Mouse (Mus musculus): ENCODE measurements at regions not wholly inside any gene's neighbourhood (a gene's known extent, or its start where the extent isn't known, plus 50 kb on each side); places are given as distances from the start of the nearest gene placed in this dataset.

DNA sequence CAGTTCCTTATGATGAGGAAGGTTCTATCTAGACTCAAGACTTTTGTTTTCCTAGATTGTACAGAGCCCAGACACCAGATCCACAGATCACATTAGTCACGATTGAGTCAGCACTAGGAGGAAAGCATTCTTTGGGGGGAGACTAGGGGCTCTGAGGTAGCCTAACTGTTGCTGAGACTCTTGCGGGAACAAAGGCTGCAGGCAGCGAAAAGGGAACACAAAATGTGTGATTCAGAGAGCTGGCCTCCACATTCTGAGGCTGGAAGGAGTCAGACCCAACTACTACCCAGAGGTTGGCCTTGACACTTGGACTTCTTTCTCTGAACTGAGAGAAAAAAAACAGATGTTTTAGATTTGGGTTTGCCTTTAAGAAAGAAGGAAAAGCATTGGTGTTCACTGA, 66.5 kb upstream of the Tspan2 start:
- 82% methylated on average over 3 of the region's 3 CpGs for WGBS
- no peak overlapping the region for H3K4me2 ChIP-seq (replicated peaks)
- no peak overlapping the region for H3K4me3 ChIP-seq

DNA sequence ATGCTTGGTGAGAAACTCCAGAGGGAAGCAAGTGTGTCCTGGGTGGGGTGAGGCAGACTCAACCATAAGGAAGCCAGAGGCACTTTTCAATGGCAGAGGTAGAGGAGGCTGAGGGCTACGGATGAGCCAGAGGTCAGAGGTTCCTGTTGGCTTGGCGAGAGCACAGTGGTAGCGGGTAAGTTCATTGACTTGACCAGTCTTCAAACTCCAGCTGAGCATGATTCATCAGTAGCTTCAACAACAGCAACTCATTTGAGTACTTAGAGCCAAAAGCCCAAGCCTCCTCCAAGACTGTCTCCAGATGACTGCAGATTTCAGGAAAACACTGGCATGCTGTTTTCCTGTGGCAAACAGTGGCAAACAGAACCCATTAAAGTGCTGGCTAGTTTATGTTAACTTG, 65.8 kb upstream of the Tspan2 start:
- no peak overlapping the region for H3K4me2 ChIP-seq (replicated peaks)
- ATAC-seq (replicated peaks): no peak
- 89% methylated on average over 3 of the region's 3 CpGs for WGBS
- H3K27ac ChIP-seq (replicated peaks): no peak overlapping the region
- H3K36me3 ChIP-seq: no peaks in the 10 kb centered on the region
- no peaks in the 10 kb centered on the region for H3K4me1 ChIP-seq
- H3K9ac ChIP-seq (replicated peaks): no peak overlapping the region
- H3K4me3 ChIP-seq: no peak overlapping the region
- H3K27me3 ChIP-seq: no peaks in the 10 kb centered on the region
- H3K9me3 ChIP-seq: no peaks in the 10 kb centered on the region

More for the DNA sequence above, 66.5 kb upstream of the Tspan2 start:
- H3K9ac ChIP-seq (replicated peaks): no peak overlapping the region
- no peak for ATAC-seq (replicated peaks)
- no peaks in the 10 kb centered on the region for H3K4me1 ChIP-seq
- H3K27ac ChIP-seq (replicated peaks): no peak overlapping the region
- no peaks in the 10 kb centered on the region for H3K36me3 ChIP-seq
- H3K9me3 ChIP-seq: no peaks in the 10 kb centered on the region
- H3K27me3 ChIP-seq: no peaks in the 10 kb centered on the region

GRCm38 (mm10) chr3:102669951-102670350, 64.4 kb upstream of the Tspan2 start:
- Histone ChIP-seq H3K27ac (replicated peaks) (no peak overlapping the region), H3K4me2 (replicated peaks) (no peak overlapping the region), H3K4me1 (no peaks in the 10 kb centered on the region), H3K9ac (replicated peaks) (no peak overlapping the region), H3K27me3 (no peaks in the 10 kb centered on the region), H3K9me3 (no peaks in the 10 kb centered on the region), H3K4me3 (no peak overlapping the region), H3K36me3 (no peaks in the 10 kb centered on the region)
- 88% methylated on average over 2 of the region's 2 CpGs for WGBS
- ATAC-seq (replicated peaks): no peak

DNA sequence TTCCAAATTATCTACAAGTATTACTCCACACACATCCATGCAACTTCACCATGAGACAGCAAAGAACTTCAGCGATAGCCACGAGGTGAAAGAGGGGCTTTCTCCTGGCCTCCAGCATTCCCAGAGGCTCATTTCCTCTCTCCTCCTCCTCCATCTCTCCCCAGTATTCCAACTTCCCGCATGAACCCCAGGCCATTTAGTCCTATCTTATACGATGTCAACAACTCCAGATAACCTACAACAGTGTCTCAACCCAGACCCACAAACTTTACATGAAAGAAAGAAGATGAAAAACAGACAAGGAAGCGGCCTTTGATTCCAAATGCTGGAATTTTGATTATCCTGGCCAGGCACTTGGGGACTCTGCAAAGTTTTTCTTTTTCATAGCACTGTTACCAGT, 63.8 kb upstream of the Tspan2 start:
- Histone ChIP-seq H3K27ac (replicated peaks) (no peak overlapping the region), H3K4me2 (replicated peaks) (no peak overlapping the region), H3K4me3 (no peak overlapping the region), H3K4me1 (no peaks in the 10 kb centered on the region), H3K36me3 (no peaks in the 10 kb centered on the region), H3K9me3 (no peaks in the 10 kb centered on the region), H3K27me3 (no peaks in the 10 kb centered on the region), H3K9ac (replicated peaks) (no peak overlapping the region)
- WGBS: 87% methylated on average over 5 of the region's 5 CpGs
- ATAC-seq (replicated peaks): no peak

DNA sequence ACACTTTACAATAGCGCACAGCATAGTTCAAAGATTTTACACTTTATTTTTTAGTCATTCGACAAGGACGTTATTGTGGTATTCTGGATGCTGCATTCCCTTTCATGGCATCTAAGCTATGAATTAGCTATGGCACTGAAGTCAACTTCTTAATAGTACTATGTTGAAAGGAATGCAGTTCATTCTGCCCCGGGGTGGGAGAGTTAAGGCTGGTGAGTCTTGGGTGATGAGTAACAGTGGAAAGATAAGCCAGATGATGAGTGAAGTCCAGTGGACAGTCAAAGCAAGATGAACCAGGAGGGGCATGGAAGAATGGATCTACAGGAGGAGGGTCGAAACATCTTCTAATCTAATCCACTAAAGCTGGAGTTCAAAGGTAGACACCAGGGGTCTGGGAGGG, 63.4 kb upstream of the Tspan2 start:
- Histone ChIP-seq H3K27me3 (no peaks in the 10 kb centered on the region), H3K27ac (replicated peaks) (no peak overlapping the region), H3K9ac (replicated peaks) (no peak overlapping the region), H3K4me1 (no peaks in the 10 kb centered on the region), H3K36me3 (no peaks in the 10 kb centered on the region), H3K4me3 (no peak overlapping the region), H3K4me2 (replicated peaks) (no peak overlapping the region), H3K9me3 (no peaks in the 10 kb centered on the region)
- WGBS: 87% methylated on average over 5 of the region's 5 CpGs
- no peak for ATAC-seq (replicated peaks)

DNA sequence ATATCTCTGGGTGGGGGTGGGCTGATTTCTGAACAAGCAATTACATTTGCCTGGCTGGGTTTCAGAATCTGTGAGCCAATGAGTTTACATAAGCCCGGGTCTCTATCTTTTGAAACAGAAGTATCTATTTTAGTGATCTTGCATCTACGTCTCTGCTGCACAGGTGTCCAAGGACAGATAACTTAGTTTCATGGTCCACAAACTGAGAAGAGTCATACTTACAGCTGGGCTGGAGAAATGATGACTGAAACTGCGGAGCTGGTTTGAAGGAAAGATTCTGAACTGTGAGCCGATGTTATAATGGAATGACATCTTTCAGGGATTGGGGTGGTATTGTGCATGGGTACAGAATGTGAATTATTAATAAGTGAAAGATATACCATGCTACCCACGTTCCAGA, 60.8 kb upstream of the Tspan2 start:
- ATAC-seq (replicated peaks): no peak
- Histone ChIP-seq H3K9me3 (no peaks in the 10 kb centered on the region), H3K4me2 (replicated peaks) (no peak overlapping the region), H3K27me3 (no peaks in the 10 kb centered on the region), H3K4me3 (no peak overlapping the region), H3K9ac (replicated peaks) (no peak overlapping the region), H3K36me3 (no peaks in the 10 kb centered on the region), H3K4me1 (no peaks in the 10 kb centered on the region), H3K27ac (replicated peaks) (no peak overlapping the region)
- WGBS: 71% methylated on average over 5 of the region's 5 CpGs

GRCm38 (mm10) chr3:102674068-102674467, 60.3 kb upstream of the Tspan2 start:
- no peak overlapping the region for H3K9ac ChIP-seq (replicated peaks)
- no peaks in the 10 kb centered on the region for H3K4me1 ChIP-seq
- no peak overlapping the region for H3K27ac ChIP-seq (replicated peaks)
- no peaks in the 10 kb centered on the region for H3K36me3 ChIP-seq
- H3K27me3 ChIP-seq: no peaks in the 10 kb centered on the region
- H3K9me3 ChIP-seq: no peaks in the 10 kb centered on the region
- H3K4me3 ChIP-seq: no peak overlapping the region
- H3K4me2 ChIP-seq (replicated peaks): no peak overlapping the region
- no peak for ATAC-seq (replicated peaks)
- WGBS: 47% methylated on average over 2 of the region's 2 CpGs

DNA sequence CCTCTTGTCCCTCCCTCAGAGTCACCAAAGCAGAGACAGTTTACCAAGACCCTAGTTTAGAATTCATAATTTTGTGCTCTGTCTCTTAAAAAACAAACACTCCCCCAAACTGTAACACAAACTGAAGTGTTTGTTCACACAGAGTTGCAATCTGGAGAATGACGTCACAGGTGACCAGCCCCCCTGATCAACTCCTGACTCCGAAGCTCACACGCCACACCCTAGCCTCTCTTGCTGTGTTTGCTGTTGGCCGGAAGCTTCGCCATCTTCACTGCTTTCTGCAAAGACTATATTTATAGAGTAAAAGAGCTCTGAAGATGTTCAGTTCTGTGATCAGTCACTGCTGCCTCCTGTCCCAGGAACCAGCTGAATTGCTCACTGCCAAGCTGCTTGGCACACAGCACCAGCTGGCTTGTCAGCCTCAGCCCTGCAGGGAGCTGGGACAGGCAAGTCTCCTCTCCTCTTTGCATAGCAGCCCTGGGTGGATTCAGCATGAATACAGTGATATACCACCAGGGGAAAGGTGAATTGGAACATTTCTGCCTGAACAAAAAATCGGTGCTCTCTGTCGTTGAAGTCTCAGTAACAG, 57.3 kb upstream of the Tspan2 start:
- Histone ChIP-seq H3K4me1 (no peaks in the 10 kb centered on the region), H3K27ac (replicated peaks) (peak overlapping the region; percentile 41; the same call in 1 of the 2 replicates), H3K4me3 (no peak overlapping the region), H3K9ac (replicated peaks) (no peak overlapping the region), H3K36me3 (no peaks in the 10 kb centered on the region), H3K27me3 (no peaks in the 10 kb centered on the region), H3K4me2 (replicated peaks) (no peak overlapping the region), H3K9me3 (no peaks in the 10 kb centered on the region)
- WGBS: 71% methylated on average over 7 of the region's 7 CpGs
- peak; percentile 94 for ATAC-seq (replicated peaks)

- Histone ChIP-seq H3K36me3 (no peaks in the 10 kb centered on the region), H3K27me3 (no peaks in the 10 kb centered on the region), H3K4me1 (no peaks in the 10 kb centered on the region), H3K27ac (replicated peaks) (no peak overlapping the region), H3K9me3 (no peaks in the 10 kb centered on the region), H3K4me3 (no peak overlapping the region), H3K9ac (replicated peaks) (no peak overlapping the region), H3K4me2 (replicated peaks) (no peak overlapping the region)
- ATAC-seq (replicated peaks): no peak
- WGBS: 86% methylated on average over 1 of the region's 1 CpGs
Measured at GRCm38 (mm10) chr3:102678516-102678915, 55.8 kb upstream of the Tspan2 start.

DNA sequence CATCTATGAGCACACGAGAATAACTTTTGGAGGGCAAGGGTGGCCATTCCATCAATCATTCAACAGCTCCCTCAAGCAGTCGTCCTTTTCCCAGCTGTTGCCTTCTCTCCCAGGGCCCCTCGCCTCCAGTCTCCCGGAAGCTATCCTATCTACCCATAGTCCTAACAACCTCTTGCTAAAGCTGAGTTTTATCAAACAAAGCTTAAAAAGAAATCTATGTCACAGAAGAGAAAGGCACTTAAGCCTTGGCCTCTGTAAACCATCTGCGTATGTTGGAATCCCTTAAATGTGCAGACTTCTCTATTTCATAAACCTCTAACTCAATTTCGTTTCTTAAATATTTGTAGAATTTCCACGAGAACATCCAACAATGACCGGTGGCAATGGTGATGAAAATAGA, 51.9 kb upstream of the Tspan2 start:
- Histone ChIP-seq H3K36me3 (no peaks in the 10 kb centered on the region), H3K9ac (replicated peaks) (no peak overlapping the region), H3K4me3 (no peak overlapping the region), H3K27me3 (no peaks in the 10 kb centered on the region), H3K9me3 (no peaks in the 10 kb centered on the region), H3K27ac (replicated peaks) (no peak overlapping the region), H3K4me1 (no peaks in the 10 kb centered on the region), H3K4me2 (replicated peaks) (no peak overlapping the region)
- ATAC-seq (replicated peaks): no peak
- 91% methylated on average over 8 of the region's 8 CpGs for WGBS

DNA sequence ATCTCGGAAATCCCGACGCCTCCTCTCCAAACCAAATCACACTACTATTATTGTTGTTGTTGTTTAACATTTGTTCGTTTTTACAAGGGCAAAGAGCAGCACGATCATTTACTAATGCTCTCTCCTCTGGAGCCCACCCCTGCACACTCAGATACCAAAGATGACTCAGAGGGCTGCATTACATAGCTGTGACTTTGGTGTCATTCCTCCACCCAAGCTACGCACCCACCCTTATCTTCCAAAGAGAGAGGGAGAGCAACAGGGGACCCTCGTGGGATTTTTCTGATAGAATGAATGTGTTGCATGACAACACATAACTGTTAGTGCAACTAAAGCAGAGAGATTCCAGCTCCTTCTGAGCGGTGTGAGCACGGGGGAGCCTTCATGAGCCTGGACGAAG, 50.8 kb upstream of the Tspan2 start:
- ATAC-seq (replicated peaks): no peak
- H3K4me3 ChIP-seq: no peak overlapping the region
- no peaks in the 10 kb centered on the region for H3K4me1 ChIP-seq
- H3K9ac ChIP-seq (replicated peaks): no peak overlapping the region
- no peak overlapping the region for H3K27ac ChIP-seq (replicated peaks)
- no peaks in the 10 kb centered on the region for H3K9me3 ChIP-seq
- no peaks in the 10 kb centered on the region for H3K36me3 ChIP-seq
- no peaks in the 10 kb centered on the region for H3K27me3 ChIP-seq
- no peak overlapping the region for H3K4me2 ChIP-seq (replicated peaks)
- 93% methylated on average over 10 of the region's 10 CpGs for WGBS
